Mouse (Mus musculus) CH12.LX (cell line): ENCODE data around the gene Kcnh5. TPM values are rescaled to one million over a fixed set of nuclear protein-coding genes. Genes with fewer than 3 reads are reported as not detected.

Source experiments
- DNase-seq: peaks from one replicate; pipeline ENCODE4 v3.0.0-alpha.2; 2013; ENCODE audit errors: extremely low read depth
- H3K27ac ChIP-seq: 2 replicates; pipeline ENCODE4 v1.5.1; 2012; ENCODE audit warnings: low read depth, mild to moderate bottlenecking, control low read depth, moderate library complexity; ENCODE audit not compliant: insufficient read depth
- H3K27me3 ChIP-seq: replicated peaks from 2 replicates; pipeline ENCODE3; 2012; ENCODE audit warnings: inconsistent platforms
- H3K36me3 ChIP-seq, 2 experiments: replicated peaks in 1 of 2; 2 replicates each; pipeline versions ENCODE3 to v1.6.1; 2012; ENCODE audit warnings: inconsistent platforms in 1 of 2, low read length in 1 of 2, mild to moderate bottlenecking in 1 of 2, mixed read lengths in 1 of 2, moderate library complexity in 1 of 2; ENCODE audit not compliant: control insufficient read depth in 1 of 2, insufficient read depth in 1 of 2
- H3K4me1 ChIP-seq, 2 experiments: 2 replicates each; pipeline ENCODE4 v1.6.1; 2012; ENCODE audit warnings: inconsistent platforms in 1 of 2, moderate library complexity in 1 of 2; ENCODE audit not compliant: insufficient read depth in 2 of 2, control insufficient read depth in 1 of 2
- H3K4me2 ChIP-seq: 2 replicates; pipeline ENCODE4 v1.6.1; 2012; ENCODE audit warnings: low read depth, mild to moderate bottlenecking, control low read depth; ENCODE audit not compliant: poor library complexity, insufficient read depth, severe bottlenecking
- H3K4me3 ChIP-seq, 3 experiments: fragments of 150-350 bp in 1 of 3; sonication (generic) in 1 of 3; replicated peaks in 1 of 3; 2 replicates each; pipeline versions ENCODE3 to v1.5.1; 2011 to 2012; ENCODE audit warnings: low read depth in 2 of 3, low read length in 2 of 3, mild to moderate bottlenecking in 2 of 3, moderate library complexity in 2 of 3, control low read depth in 1 of 3, improper control_type of control experiment in 1 of 3, inconsistent platforms in 1 of 3, mixed read lengths in 1 of 3; ENCODE audit not compliant: poor library complexity in 1 of 3
- H3K79me2 ChIP-seq: replicated peaks from 2 replicates; pipeline ENCODE4 v1.6.1; 2012; ENCODE audit warnings: mild to moderate bottlenecking, moderate library complexity; ENCODE audit not compliant: control insufficient read depth, poor library complexity, insufficient read depth, severe bottlenecking; ENCODE audit errors: extremely low read depth
- H3K9ac ChIP-seq: 2 replicates; pipeline ENCODE4 v1.6.1; 2012; ENCODE audit warnings: low read depth, mild to moderate bottlenecking, control low read depth, moderate library complexity; ENCODE audit not compliant: insufficient read depth
- H3K9me3 ChIP-seq: replicated peaks from 2 replicates; pipeline ENCODE3; 2012; ENCODE audit warnings: low read length, inconsistent platforms, mixed read lengths
- BHLHE40 ChIP-seq: IDR thresholded peaks from 2 replicates; pipeline ENCODE4 v1.6.1; 2011; ENCODE audit warnings: mild to moderate bottlenecking, low read depth, low read length, improper control_type of control experiment
- CHD1 ChIP-seq: IDR thresholded peaks from 2 replicates; pipeline ENCODE4 v1.6.1; 2012; ENCODE audit warnings: low read depth, low read length, improper control_type of control experiment, inconsistent platforms
- CHD2 ChIP-seq: IDR thresholded peaks from 2 replicates; pipeline ENCODE4 v1.6.1; 2011; ENCODE audit warnings: low read length, improper control_type of control experiment
- E2F4 ChIP-seq: IDR thresholded peaks from 2 replicates; pipeline ENCODE4 v1.6.1; 2011; ENCODE audit warnings: low read depth, low read length, improper control_type of control experiment; ENCODE audit not compliant: insufficient replicate concordance
- ELF1 ChIP-seq: IDR thresholded peaks from 2 replicates; pipeline ENCODE4 v1.6.1; 2014; ENCODE audit warnings: low read depth, mild to moderate bottlenecking, inconsistent platforms, low read length, improper control_type of control experiment
- EP300 ChIP-seq: IDR thresholded peaks from 2 replicates; pipeline ENCODE4 v1.6.1; 2011; ENCODE audit warnings: low read length, improper control_type of control experiment
- JUN ChIP-seq: IDR thresholded peaks from 2 replicates; pipeline ENCODE4 v1.6.1; 2011; ENCODE audit warnings: low read depth, mild to moderate bottlenecking, low read length, improper control_type of control experiment, moderate library complexity; ENCODE audit not compliant: insufficient read depth
- MAFK ChIP-seq: IDR thresholded peaks from 2 replicates; pipeline ENCODE4 v1.6.1; 2011; ENCODE audit warnings: low read length, improper control_type of control experiment; ENCODE audit not compliant: insufficient replicate concordance
- MAX ChIP-seq: IDR thresholded peaks from 2 replicates; pipeline ENCODE4 v1.6.1; 2011; ENCODE audit warnings: low read length, improper control_type of control experiment
- MAZ ChIP-seq: IDR thresholded peaks from 2 replicates; pipeline ENCODE4 v1.6.1; 2012; ENCODE audit warnings: low read depth, mild to moderate bottlenecking, inconsistent platforms, low read length, improper control_type of control experiment, moderate library complexity
- MEF2A ChIP-seq: IDR thresholded peaks from 2 replicates; pipeline ENCODE4 v1.6.1; 2014; ENCODE audit warnings: low read depth, mild to moderate bottlenecking, inconsistent platforms, low read length, improper control_type of control experiment, borderline replicate concordance
- PAX5 ChIP-seq: IDR thresholded peaks from 2 replicates; pipeline ENCODE4 v1.6.1; 2012; ENCODE audit warnings: low read length, inconsistent platforms, mixed read lengths
- RCOR1 ChIP-seq: conservative IDR thresholded peaks from 2 replicates; pipeline ENCODE4 v1.6.1; 2012; ENCODE audit warnings: low read depth, mild to moderate bottlenecking, inconsistent platforms, low read length, improper control_type of control experiment
- TCF12 ChIP-seq: IDR thresholded peaks from 2 replicates; pipeline ENCODE4 v1.6.1; 2014; ENCODE audit warnings: low read depth, mild to moderate bottlenecking, inconsistent platforms, low read length, improper control_type of control experiment
- ZC3H11A ChIP-seq: IDR thresholded peaks from 2 replicates; pipeline ENCODE4 v1.6.1; 2012; ENCODE audit warnings: low read depth, mild to moderate bottlenecking, inconsistent platforms, low read length, improper control_type of control experiment
- ZMIZ1 ChIP-seq: IDR thresholded peaks from 2 replicates; pipeline ENCODE4 v1.6.1; 2012; ENCODE audit warnings: low read depth, mild to moderate bottlenecking, inconsistent platforms, low read length, improper control_type of control experiment
- dilution Hi-C: fragments of 300-500 bp; cut with MboI; formaldehyde crosslinking; loops from 2 replicates; pipeline ENCODE4 v1.14.3; 2020; ENCODE audit warnings: low sequenced_read_pairs; ENCODE audit not compliant: extremely low pct_unique_long_range_greater_than_20kb, extremely low pct_ligation_motif_present
- in situ Hi-C: fragments of 300-500 bp; cut with MboI; formaldehyde crosslinking; loops from 3 replicates; pipeline ENCODE4 v1.14.3; 2019; ENCODE audit warnings: low sequenced_read_pairs, low pct_ligation_motif_present, low pct_unique_long_range_greater_than_20kb, mixed read lengths
- polyA plus RNA-seq: library from polyadenylated mRNA; unstranded; fragments of >175 nt; gene quantifications from 2 replicates; pipeline ENCODE4 v1.2.1, GENCODE M21; 2012; ENCODE audit warnings: low read depth; ENCODE audit not compliant: insufficient read length
- total RNA-seq, 2 experiments: library from RNA; depleted of rRNA; stranded (reverse); fragments of 300-350 nt in 1 of 2; fragments of >200 nt in 1 of 2; gene quantifications; 2 replicates each; pipeline ENCODE4 v1.2.3; 2012 to 2014

Gene Kcnh5
- total and polyA plus RNA-seq, 3 experiments = 0.04 TPM; not detected in 2

GRCm38 (mm10) chr12:75031970-75032864 lies 144.9 kb downstream of the Kcnh5 start:
- Histone ChIP-seq H3K4me1 (no peaks in the 10 kb centered on the region), H3K79me2 (no peaks in the 10 kb centered on the region), H3K4me2 (no peak overlapping the region), H3K4me3 (no peak overlapping the region), H3K9ac (no peak overlapping the region), H3K27ac (no peak overlapping the region), H3K9me3 (no peaks in the 10 kb centered on the region), H3K36me3 (no peaks in the 10 kb centered on the region), H3K27me3 (no peaks in the 10 kb centered on the region)
- TF ChIP-seq BHLHE40 = no peak
- no peak for TF ChIP-seq ELF1
- no peak for TF ChIP-seq MAFK
- no peak for TF ChIP-seq PAX5
- no peak for TF ChIP-seq JUN
- no peak for TF ChIP-seq MAZ
- TF ChIP-seq EP300 = no peak
- no peak for TF ChIP-seq CHD2
- no peak for TF ChIP-seq CHD1
- TF ChIP-seq RCOR1 = no peak
- TF ChIP-seq MAX = no peak
- no peak for TF ChIP-seq ZC3H11A
- in situ Hi-C loops = no loop called here
- no peak for DNase-seq
- dilution Hi-C loops = no loop called here

GRCm38 (mm10) chr12:74971187-74971586 lies 205.9 kb downstream of the Kcnh5 start:
- dilution Hi-C loops = no loop called here
- no peaks in the 10 kb centered on the region for H3K27me3 ChIP-seq
- no peak for DNase-seq
- TF ChIP-seq JUN = no peak
- TF ChIP-seq MEF2A = no peak
- no peak for TF ChIP-seq MAZ
- TF ChIP-seq ZC3H11A = no peak
- H3K9me3 ChIP-seq = no peaks in the 10 kb centered on the region
- no peak overlapping the region for H3K27ac ChIP-seq
- no peak overlapping the region for H3K4me3 ChIP-seq
- no peak overlapping the region for H3K9ac ChIP-seq
- no peaks in the 10 kb centered on the region for H3K36me3 ChIP-seq
- in situ Hi-C loops = no loop called here
- no peaks in the 10 kb centered on the region for H3K79me2 ChIP-seq
- H3K4me1 ChIP-seq = no peaks in the 10 kb centered on the region
- no peak overlapping the region for H3K4me2 ChIP-seq

- DNase-seq = no peak
- dilution Hi-C loops (no loop called here), in situ Hi-C loops (no loop called here)
- H3K9me3 ChIP-seq = no peaks in the 10 kb centered on the region
- no peak overlapping the region for H3K27ac ChIP-seq
- H3K9ac ChIP-seq = no peak overlapping the region
- H3K27me3 ChIP-seq = no peaks in the 10 kb centered on the region
- TF ChIP-seq MEF2A (no peak), ZMIZ1 (no peak), E2F4 (no peak), TCF12 (no peak)
- no peak overlapping the region for H3K4me3 ChIP-seq
- H3K36me3 ChIP-seq = no peaks in the 10 kb centered on the region
- no peaks in the 10 kb centered on the region for H3K4me1 ChIP-seq
- H3K79me2 ChIP-seq = no peaks in the 10 kb centered on the region
- H3K4me2 ChIP-seq = no peak overlapping the region
Observed at GRCm38 (mm10) chr12:74969420-74969819, 207.7 kb downstream of the Kcnh5 start.
